Mouse (Mus musculus): Measurements from ENCODE around the gene Ccnd2. TPM values are rescaled to one million over a fixed set of nuclear protein-coding genes. Genes with fewer than 3 reads are reported as not detected.
A peak's percentile ranks its signal among the peaks of the same experiment; 100 is the strongest.

Ccnd2 gene
- 99.4 and 146 TPM in 2 replicates for total RNA-seq (2012; rRNA removed)
- 33.5 and 42.4 TPM in 2 replicates for total RNA-seq (2014; rRNA removed)
- polyA plus RNA-seq (2012; ENCODE audit: insufficient read length, low read depth): 255 and 299 TPM in 2 replicates

GRCm38 (mm10) chr6:127152106-127152951 lies at the start of gene Ccnd2:
Ccnd2 (minus strand) TSS chr6:127152193.
- H3K27ac ChIP-seq (ENCODE audit: insufficient read depth, low read depth): peak within 1 kb of the TSS; percentile 78
- peaks cover 25% of the 10 kb centered on the region for H3K27me3 ChIP-seq (replicated peaks)
- H3K79me2 ChIP-seq (replicated peaks; ENCODE audit: control insufficient read depth, extremely low read depth, insufficient read depth, poor library complexity, severe bottlenecking): peaks cover 25% of the 10 kb centered on the region
- H3K4me1 ChIP-seq (ENCODE audit: control insufficient read depth in 1 of 2, insufficient read depth in 2 of 2): peaks cover 5 to 40% of the 10 kb centered on the region in 2 experiments
- peaks cover 2 to 12% of the 10 kb centered on the region in 2 experiments for H3K36me3 ChIP-seq (replicated peaks in 1 of 2; ENCODE audit: control insufficient read depth in 1 of 2, insufficient read depth in 1 of 2, low read length in 1 of 2)
- H3K9ac ChIP-seq (ENCODE audit: insufficient read depth, low read depth): peak within 1 kb of the TSS; percentile 83
- dilution Hi-C loops (cut with MboI; ENCODE audit: extremely low pct_ligation_motif_present, extremely low pct_unique_long_range_greater_than_20kb, low sequenced_read_pairs): no loop called here
- H3K9me3 ChIP-seq (replicated peaks; ENCODE audit: low read length): no peaks in the 10 kb centered on the region
- peak; percentile 94 for TF ChIP-seq BHLHE40 (IDR thresholded peaks at IDR 0.05; ENCODE audit: low read depth, low read length)
- TF ChIP-seq EP300 (IDR thresholded peaks at IDR 0.05; ENCODE audit: low read length): no peak
- no peak for TF ChIP-seq USF2 (conservative IDR thresholded peaks at IDR 0.05; ENCODE audit: low read depth, low read length)
- no peak for TF ChIP-seq ZC3H11A (IDR thresholded peaks at IDR 0.05; ENCODE audit: low read depth, low read length)
- no peak; the same call in 1 of the 2 replicates for TF ChIP-seq MXI1 (IDR thresholded peaks at IDR 0.05; ENCODE audit: low read depth, low read length)
- TF ChIP-seq E2F4 (IDR thresholded peaks at IDR 0.05; ENCODE audit: insufficient replicate concordance, low read depth, low read length): no peak
- peak; percentile 11; the same call in 1 of the 2 replicates for TF ChIP-seq HCFC1 (IDR thresholded peaks at IDR 0.05; ENCODE audit: low read depth, low read length)
- peak; percentile 73 for TF ChIP-seq NRF1 (IDR thresholded peaks at IDR 0.05; ENCODE audit: low read depth, low read length)
- TF ChIP-seq SIN3A (IDR thresholded peaks at IDR 0.05; ENCODE audit: low read length): 0 out of 2 replicates have a peak, but pooled peaks have one; percentile 25
- TF ChIP-seq CHD1 (IDR thresholded peaks at IDR 0.05; ENCODE audit: low read depth, low read length): no peak
- no peak for TF ChIP-seq ZKSCAN1 (IDR thresholded peaks at IDR 0.05; ENCODE audit: borderline replicate concordance, low read depth, low read length)
- TF ChIP-seq GABPA (IDR thresholded peaks at IDR 0.05; ENCODE audit: insufficient replicate concordance, low read depth, low read length): no peak
- TF ChIP-seq IRF4 (IDR thresholded peaks at IDR 0.05; ENCODE audit: low read depth, low read length): no peak
- TF ChIP-seq NELFE (IDR thresholded peaks at IDR 0.05; ENCODE audit: low read depth, low read length): no peak
- peak; percentile 41; the same call in 1 of the 2 replicates for TF ChIP-seq ETS1 (conservative IDR thresholded peaks at IDR 0.05; ENCODE audit: low read depth, low read length)
- TF ChIP-seq RCOR1 (conservative IDR thresholded peaks at IDR 0.05; ENCODE audit: low read depth, low read length): no peak
- TF ChIP-seq CHD2 (IDR thresholded peaks at IDR 0.05; ENCODE audit: low read length): peak; percentile 71
- TF ChIP-seq CTCF (conservative IDR thresholded peaks at IDR 0.05 in 1 of 2, IDR thresholded peaks at IDR 0.05 in 1 of 2; ENCODE audit: low read depth in 2 of 2, low read length in 2 of 2): no peak
- TF ChIP-seq POLR2A (IDR thresholded peaks at IDR 0.05; ENCODE audit: low read depth, low read length): no peak
- TF ChIP-seq ZMIZ1 (IDR thresholded peaks at IDR 0.05; ENCODE audit: low read depth, low read length): no peak
- TF ChIP-seq ZNF384 (IDR thresholded peaks at IDR 0.05; ENCODE audit: low read depth, low read length): peak; percentile 96
- TF ChIP-seq MAX (IDR thresholded peaks at IDR 0.05; ENCODE audit: low read length): peak; percentile 54; the same call in 1 of the 2 replicates
- no peak for TF ChIP-seq POLR2AphosphoS2 (IDR thresholded peaks at IDR 0.05; ENCODE audit: low read depth, low read length)
- TF ChIP-seq UBTF (IDR thresholded peaks at IDR 0.05; ENCODE audit: low read depth, low read length): no peak
- TF ChIP-seq TBP (conservative IDR thresholded peaks at IDR 0.05; ENCODE audit: low read depth, low read length): no peak
- TF ChIP-seq TCF12 (IDR thresholded peaks at IDR 0.05; ENCODE audit: low read depth, low read length): peak; percentile 46; the same call in 1 of the 2 replicates
- TF ChIP-seq MYC (IDR thresholded peaks at IDR 0.05; ENCODE audit: low read depth, low read length): peak; percentile 46; the same call in 1 of the 2 replicates
- in situ Hi-C loops (cut with MboI; ENCODE audit: low pct_ligation_motif_present, low pct_unique_long_range_greater_than_20kb, low sequenced_read_pairs): loop anchor here (5.0 kb wide), 1 partner anchor 90 kb away; no protein-coding TSS in a partner anchor
- H3K4me3 ChIP-seq (replicated peaks in 1 of 3; ENCODE audit: low read depth in 2 of 3, low read length in 2 of 3, poor library complexity in 1 of 3): peak within 1 kb of the TSS; percentile 49 to 61 (median 53)
- DNase-seq (ENCODE audit: extremely low read depth): peak; percentile 90
- H3K4me2 ChIP-seq (ENCODE audit: insufficient read depth, low read depth, poor library complexity, severe bottlenecking): peak within 1 kb of the TSS; percentile 97

All from CH12.LX (cell line).